Mouse (Mus musculus) midbrain, embryonic 11.5 days (tissue): ENCODE results near the gene Ddrgk1. TPM values are rescaled to one million over a fixed set of nuclear protein-coding genes. Genes with fewer than 3 reads are reported as not detected.
A peak's percentile ranks its signal among the peaks of the same experiment; 100 is the strongest.

Experiments used
- ATAC-seq: fragments of 200-750 bp; cut with Nextera tagmentation; 2 replicates; pipeline ENCODE4 v1.8.0; 2017; ENCODE audit warnings: moderate TSS enrichment, moderate library complexity; ENCODE audit not compliant: low FRiP score
- DNase-seq: peaks from one replicate; pipeline ENCODE4 v3.0.0; 2015; ENCODE audit warnings: low spot score; ENCODE audit errors: missing footprints
- H3K27ac ChIP-seq: fragments of 300-500 bp; sonication (generic); 2 replicates; pipeline ENCODE4 v1.5.1; 2014; ENCODE audit warnings: low read depth, low read length
- H3K27me3 ChIP-seq: fragments of 300-500 bp; sonication (generic); 2 replicates; pipeline ENCODE4 v1.6.1; 2014; ENCODE audit warnings: mild to moderate bottlenecking, low read length, moderate library complexity, mixed read lengths; ENCODE audit not compliant: control insufficient read depth, insufficient read depth
- H3K36me3 ChIP-seq: fragments of 300-500 bp; sonication (generic); 2 replicates; pipeline ENCODE4 v1.6.1; 2014; ENCODE audit warnings: mild to moderate bottlenecking, low read length, moderate library complexity, mixed read lengths; ENCODE audit not compliant: control insufficient read depth, insufficient read depth
- H3K4me1 ChIP-seq: fragments of 300-500 bp; sonication (generic); 2 replicates; pipeline ENCODE4 v1.6.1; 2014; ENCODE audit warnings: low read length; ENCODE audit not compliant: control insufficient read depth, insufficient read depth
- H3K4me2 ChIP-seq: fragments of 300-500 bp; sonication (generic); 2 replicates; pipeline ENCODE4 v1.6.1; 2014; ENCODE audit warnings: mild to moderate bottlenecking, moderate library complexity
- H3K4me3 ChIP-seq: fragments of 300-500 bp; sonication (generic); 2 replicates; pipeline ENCODE4 v1.5.1; 2014; ENCODE audit warnings: low read depth, low read length
- H3K9ac ChIP-seq: fragments of 300-500 bp; sonication (generic); 2 replicates; pipeline ENCODE4 v1.6.1; 2014; ENCODE audit warnings: low read length
- H3K9me3 ChIP-seq: fragments of 300-500 bp; sonication (generic); 2 replicates; pipeline ENCODE4 v1.6.1; 2016; ENCODE audit warnings: low read length; ENCODE audit not compliant: control insufficient read depth
- WGBS: fragments of 180-500 bp; shearing (Covaris S2); extraction: QIAGEN DNeasy Blood & Tissue Kit; methylation state at CpG from one replicate; pipeline ENCODE4 v1.1.7; 2014; 5-methylcytosine and 5-hydroxymethylcytosine counted together
- polyA plus RNA-seq: library from polyadenylated mRNA; unstranded; fragments of >200 nt; fragmentation: Nextera tagmentation; extraction: Ambion mirVana; gene quantifications from 2 replicates; pipeline ENCODE4 v1.2.1, GENCODE M21; 2014

Gene Ddrgk1
- polyA plus RNA-seq, 1 experiment from 2014 or later, result 37.6 TPM

DNA sequence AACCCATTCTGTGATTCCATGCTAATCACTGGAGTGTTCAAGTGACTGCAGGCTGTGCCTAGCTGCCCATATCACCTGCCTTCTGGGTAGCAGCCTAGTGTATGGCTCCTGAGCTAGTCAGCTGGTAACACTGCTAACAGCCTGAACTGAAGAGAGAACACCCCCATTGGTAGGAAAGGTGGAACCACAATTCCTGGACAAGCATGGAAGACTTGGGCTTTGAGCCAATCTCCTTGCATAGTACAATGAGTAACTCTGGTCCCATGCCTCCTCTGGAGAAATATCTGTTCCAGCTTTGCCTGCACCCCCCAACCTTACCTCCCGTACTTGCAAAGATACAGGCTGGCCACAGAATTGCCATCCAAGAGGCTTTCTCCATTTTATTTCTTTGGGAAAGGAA is 32.0 kb downstream of the Ddrgk1 start:
- H3K4me3 ChIP-seq, result no peak overlapping the region
- H3K36me3 ChIP-seq, result no peaks in the 10 kb centered on the region
- no peaks in the 10 kb centered on the region for H3K9me3 ChIP-seq
- peaks cover 39% of the 10 kb centered on the region for H3K27me3 ChIP-seq
- ATAC-seq, result no peak
- no peak overlapping the region for H3K4me2 ChIP-seq
- no peak overlapping the region for H3K27ac ChIP-seq
- 44% methylated on average over 1 of the region's 1 CpGs for WGBS
- peaks cover 37% of the 10 kb centered on the region for H3K4me1 ChIP-seq
- DNase-seq, result no peak
- no peak overlapping the region for H3K9ac ChIP-seq

- Histone ChIP-seq H3K27ac (no peak within 1 kb of the TSS), H3K4me1 (peaks cover 27% of the 10 kb centered on the region), H3K4me2 (peak within 1 kb of the TSS; percentile 90), H3K36me3 (peaks cover 2% of the 10 kb centered on the region; the same call in 1 of the 2 replicates), H3K27me3 (peaks cover 13% of the 10 kb centered on the region), H3K9me3 (no peaks in the 10 kb centered on the region), H3K4me3 (peak within 1 kb of the TSS; percentile 97), H3K9ac (peak within 1 kb of the TSS; percentile 94)
- DNase-seq (peak; percentile 99), ATAC-seq (peak; percentile 86)
- WGBS, result under 1% methylated on average over 25 of the region's 25 CpGs
Observed at GRCm38 (mm10) chr2:130629839-130630203, 34.6 kb downstream of the Ddrgk1 start, which contains the start of the genes Fastkd5 and Ubox5. Gene Fastkd5, minus strand, starts transcription at chr2:130630027. Gene Ubox5, minus strand, starts transcription at chr2:130630038.

- DNase-seq, result no peak
- Histone ChIP-seq H3K27ac (no peak overlapping the region), H3K9me3 (no peaks in the 10 kb centered on the region), H3K36me3 (peaks cover 2% of the 10 kb centered on the region; the same call in 1 of the 2 replicates), H3K9ac (peak overlapping the region; percentile 94), H3K4me2 (peak overlapping the region; percentile 90), H3K27me3 (peaks cover 8% of the 10 kb centered on the region), H3K4me1 (peaks cover 21% of the 10 kb centered on the region), H3K4me3 (peak overlapping the region; percentile 97)
- WGBS, result 3% methylated on average over 36 of the region's 37 CpGs
- peak; percentile 60; the same call in 1 of the 2 replicates for ATAC-seq
Observed at GRCm38 (mm10) chr2:130629080-130629838, 35.2 kb downstream of the Ddrgk1 start.

DNA sequence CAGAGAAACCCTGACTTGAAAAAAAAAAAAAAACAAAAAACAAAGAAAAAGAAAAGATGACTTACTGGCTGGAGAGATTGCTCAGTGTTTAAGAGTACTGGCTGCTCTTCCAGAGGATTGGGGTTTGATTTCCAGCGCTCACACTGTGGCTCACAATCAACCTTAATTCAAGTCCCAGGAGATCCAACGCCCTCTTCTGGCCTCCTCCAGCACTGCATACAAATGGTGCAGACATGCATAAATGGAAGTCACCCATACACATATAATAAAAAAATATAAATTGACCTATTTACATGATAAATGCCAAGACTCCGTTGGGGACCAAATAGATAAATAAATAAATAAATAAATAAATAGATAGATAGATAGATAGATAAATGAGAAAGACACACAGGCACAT is 36.0 kb downstream of the Ddrgk1 start:
- WGBS, result 65% methylated on average over 3 of the region's 3 CpGs
- Histone ChIP-seq H3K27me3 (no peaks in the 10 kb centered on the region; the same call in none of the 2 replicates), H3K27ac (no peak overlapping the region), H3K4me3 (no peak overlapping the region; the same call in 1 of the 2 replicates), H3K4me2 (peak overlapping the region; percentile 90), H3K36me3 (peaks cover 5% of the 10 kb centered on the region; the same call in 1 of the 2 replicates), H3K4me1 (peaks cover 16% of the 10 kb centered on the region), H3K9me3 (no peaks in the 10 kb centered on the region), H3K9ac (no peak overlapping the region)
- DNase-seq (peak; percentile 84), ATAC-seq (no peak)

- Histone ChIP-seq H3K4me2 (no peak overlapping the region), H3K9me3 (no peaks in the 10 kb centered on the region), H3K9ac (no peak overlapping the region), H3K4me3 (no peak overlapping the region), H3K27ac (no peak overlapping the region), H3K27me3 (no peaks in the 10 kb centered on the region), H3K4me1 (no peaks in the 10 kb centered on the region), H3K36me3 (peaks cover 21% of the 10 kb centered on the region)
- WGBS, result 98% methylated on average over 7 of the region's 7 CpGs
- DNase-seq (no peak), ATAC-seq (no peak)
Observed at GRCm38 (mm10) chr2:130618972-130619371, 45.5 kb downstream of the Ddrgk1 start.

DNA sequence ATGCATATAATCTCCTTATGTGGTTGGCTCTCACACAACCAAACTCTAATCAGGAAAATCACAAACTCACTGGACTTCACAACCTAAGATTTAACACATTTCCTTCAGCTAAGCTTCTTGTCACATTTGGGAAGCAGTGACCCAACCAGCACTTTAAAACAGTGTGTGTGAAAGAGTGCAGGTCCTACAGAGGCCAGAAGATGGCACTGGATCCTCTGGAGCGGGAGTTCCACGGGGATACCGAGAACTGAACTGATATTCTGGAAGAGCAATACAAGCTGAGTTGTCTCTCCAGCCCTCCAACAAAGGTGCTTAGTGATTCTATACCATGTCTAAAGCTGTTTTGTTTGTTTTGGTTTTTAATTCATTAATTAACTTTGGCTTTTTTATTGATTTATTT is 51.4 kb downstream of the Ddrgk1 start:
- Histone ChIP-seq H3K9ac (no peak overlapping the region), H3K36me3 (peaks cover 13% of the 10 kb centered on the region), H3K4me2 (no peak overlapping the region), H3K27me3 (no peaks in the 10 kb centered on the region), H3K9me3 (no peaks in the 10 kb centered on the region), H3K4me1 (no peaks in the 10 kb centered on the region), H3K4me3 (no peak overlapping the region), H3K27ac (no peak overlapping the region)
- WGBS, result 63% methylated on average over 3 of the region's 3 CpGs
- ATAC-seq, result no peak
- no peak for DNase-seq

Other genes starting within 250 kb of the Ddrgk1 start
- gene Vps16, start 240.3 kb downstream of the Ddrgk1 start, polyA plus RNA-seq, result 83.7 and 91.7 TPM in 2 replicates
- gene Pced1a, start 240.0 kb downstream of the Ddrgk1 start, polyA plus RNA-seq, result 7.5 and 8.0 TPM in 2 replicates
- gene Ptpra, start 214.4 kb downstream of the Ddrgk1 start, polyA plus RNA-seq, result 109 and 111 TPM in 2 replicates
- 75.2 and 78.6 TPM in 2 replicates for gene Mrps26, start 100.9 kb downstream of the Ddrgk1 start, polyA plus RNA-seq
- gene Oxt, start 88.5 kb downstream of the Ddrgk1 start, polyA plus RNA-seq, result not detected in 2 replicates
- gene Avp, start 82.1 kb downstream of the Ddrgk1 start, polyA plus RNA-seq, result not detected in 2 replicates
- 19.7 and 23.3 TPM in 2 replicates for gene Fastkd5, start 34.6 kb downstream of the Ddrgk1 start, polyA plus RNA-seq
- gene Ubox5, start 34.6 kb downstream of the Ddrgk1 start, polyA plus RNA-seq, result 16.6 and 18.4 TPM in 2 replicates
- gene Lzts3, start 21.9 kb downstream of the Ddrgk1 start, polyA plus RNA-seq, result 1.1 and 1.4 TPM in 2 replicates
- 144 and 156 TPM in 2 replicates for gene Itpa, start 3.0 kb upstream of the Ddrgk1 start, polyA plus RNA-seq
- gene Slc4a11, start 32.9 kb upstream of the Ddrgk1 start, polyA plus RNA-seq, result 0.40 and 0.42 TPM in 2 replicates
- gene 4930402H24Rik, start 241.7 kb upstream of the Ddrgk1 start, polyA plus RNA-seq, result 49.6 and 54.8 TPM in 2 replicates
- 9.2 and 9.9 TPM in 2 replicates for gene Atrn, start 241.8 kb upstream of the Ddrgk1 start, polyA plus RNA-seq